Mouse (Mus musculus) hindbrain, embryonic 12.5 days (tissue): ENCODE measurements around the gene Actl6b. TPM values are rescaled to one million over a fixed set of nuclear protein-coding genes. Genes with fewer than 3 reads are reported as not detected.
A peak's percentile ranks its signal among the peaks of the same experiment; 100 is the strongest.

Experiments used
- ATAC-seq: fragments of 200-750 bp; cut with Nextera tagmentation; 2 replicates; pipeline ENCODE4 v1.8.0; 2017; ENCODE audit warnings: moderate TSS enrichment; ENCODE audit not compliant: low FRiP score
- H3K27ac ChIP-seq: fragments of 300-500 bp; sonication (generic); 2 replicates; pipeline ENCODE4 v1.5.1; 2016; ENCODE audit warnings: mild to moderate bottlenecking
- H3K27me3 ChIP-seq: fragments of 300-500 bp; sonication (generic); 2 replicates; pipeline ENCODE4 v1.6.1; 2016; ENCODE audit warnings: mild to moderate bottlenecking
- H3K36me3 ChIP-seq: fragments of 300-500 bp; sonication (generic); 2 replicates; pipeline ENCODE4 v1.6.1; 2016; ENCODE audit warnings: mild to moderate bottlenecking
- H3K4me1 ChIP-seq: fragments of 300-500 bp; sonication (generic); 2 replicates; pipeline ENCODE4 v1.6.1; 2016
- H3K4me2 ChIP-seq: fragments of 300-500 bp; sonication (generic); replicated peaks from 2 replicates; pipeline ENCODE4 v1.6.1; 2016; ENCODE audit warnings: mild to moderate bottlenecking
- H3K4me3 ChIP-seq: fragments of 300-500 bp; sonication (generic); 2 replicates; pipeline ENCODE4 v1.5.1; 2016; ENCODE audit warnings: mild to moderate bottlenecking
- H3K9ac ChIP-seq: fragments of 300-500 bp; sonication (generic); 2 replicates; pipeline ENCODE4 v1.6.1; 2016; ENCODE audit warnings: mild to moderate bottlenecking, moderate library complexity
- H3K9me3 ChIP-seq: fragments of 300-500 bp; sonication (generic); replicated peaks from 2 replicates; pipeline ENCODE4 v1.6.1; 2016; ENCODE audit warnings: mild to moderate bottlenecking
- WGBS: fragments of 180-500 bp; shearing (Covaris S2); methylation state at CpG from one replicate; pipeline ENCODE4 v1.1.7; 2016; 5-methylcytosine and 5-hydroxymethylcytosine counted together
- polyA plus RNA-seq: library from polyadenylated mRNA; unstranded; fragments of >200 nt; fragmentation: Nextera tagmentation; extraction: Ambion mirVana; gene quantifications from 2 replicates; pipeline ENCODE4 v1.2.1, GENCODE M21; 2016

Gene Actl6b
- polyA plus RNA-seq, 1 experiment from 2014 or later, result 103 TPM

DNA sequence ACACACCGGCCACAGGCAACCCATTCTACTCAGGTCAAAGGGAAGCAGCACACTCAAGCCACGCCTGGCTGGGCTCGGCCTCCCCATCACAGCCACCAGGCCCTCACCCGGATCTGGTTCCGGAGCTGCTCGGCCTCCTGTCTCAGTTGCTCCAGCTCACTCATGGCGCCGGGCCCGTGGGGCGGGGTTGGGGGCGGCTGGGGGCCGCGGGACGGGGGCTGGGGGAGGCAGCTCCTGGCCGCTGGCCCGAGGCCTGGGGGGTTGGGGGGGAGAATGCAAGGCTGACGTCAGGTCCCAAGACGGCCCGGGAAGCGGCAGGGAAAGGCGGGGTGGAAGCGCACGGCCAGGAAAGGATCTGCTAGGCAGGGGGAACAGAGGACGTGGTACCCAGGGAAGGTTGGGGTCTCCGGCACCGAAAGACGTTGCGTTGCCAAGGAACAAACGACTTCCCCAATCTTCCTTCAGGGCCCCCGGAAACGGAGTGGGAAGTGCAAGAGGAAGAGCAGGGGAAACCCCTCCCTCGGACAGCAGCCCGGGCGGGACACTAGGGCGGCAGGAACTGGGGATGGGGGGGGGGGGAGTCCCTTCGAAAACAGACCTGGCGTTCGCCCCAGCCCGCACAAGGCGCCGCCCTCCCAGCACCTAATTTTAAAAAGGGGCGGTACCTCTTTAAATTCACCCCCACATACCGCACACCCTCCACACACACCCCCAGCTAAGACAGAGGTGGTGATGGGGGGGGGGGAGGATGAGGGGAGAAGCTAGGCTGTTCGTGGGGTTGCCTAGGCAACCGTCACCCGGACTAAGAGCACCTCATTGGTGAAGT is 22.5 kb upstream of the Actl6b start:
- Histone ChIP-seq H3K4me2 (peak overlapping the region; percentile 89), H3K36me3 (peaks cover 38% of the 10 kb centered on the region), H3K9me3 (no peaks in the 10 kb centered on the region), H3K27me3 (no peaks in the 10 kb centered on the region), H3K27ac (peak overlapping the region; percentile 96), H3K4me1 (peaks cover 45% of the 10 kb centered on the region), H3K9ac (peak overlapping the region; percentile 93), H3K4me3 (peak overlapping the region; percentile 77)
- WGBS, result under 1% methylated on average over 44 of the region's 46 CpGs
- peak; percentile 60 for ATAC-seq

- Histone ChIP-seq H3K4me2 (peak overlapping the region; percentile 89), H3K4me1 (peaks cover 39% of the 10 kb centered on the region), H3K27me3 (no peaks in the 10 kb centered on the region), H3K36me3 (peaks cover 33% of the 10 kb centered on the region), H3K9me3 (no peaks in the 10 kb centered on the region), H3K9ac (peak overlapping the region; percentile 93), H3K27ac (peak overlapping the region; percentile 96), H3K4me3 (peak overlapping the region; percentile 77)
- under 1% methylated on average over 49 of the region's 51 CpGs for WGBS
- peak; percentile 11 for ATAC-seq
These were observed 21.7 kb upstream of the Actl6b start for GRCm38 (mm10) chr5:137531414-137532130.

- ATAC-seq, result no peak; the same call in 1 of the 2 replicates
- Histone ChIP-seq H3K27ac (peak overlapping the region; percentile 96), H3K4me1 (peaks cover 35% of the 10 kb centered on the region), H3K36me3 (peaks cover 30% of the 10 kb centered on the region), H3K9ac (peak overlapping the region; percentile 93), H3K4me3 (peak overlapping the region; percentile 77), H3K4me2 (peak overlapping the region; percentile 89), H3K9me3 (no peaks in the 10 kb centered on the region), H3K27me3 (no peaks in the 10 kb centered on the region)
- 1% methylated on average over 19 of the region's 19 CpGs for WGBS
These were observed 21.0 kb upstream of the Actl6b start for GRCm38 (mm10) chr5:137532131-137532807.

- Histone ChIP-seq H3K36me3 (peaks cover 25% of the 10 kb centered on the region), H3K9ac (peak overlapping the region; percentile 93), H3K4me3 (peak overlapping the region; percentile 77), H3K9me3 (no peaks in the 10 kb centered on the region), H3K27me3 (no peaks in the 10 kb centered on the region), H3K4me1 (peaks cover 30% of the 10 kb centered on the region), H3K27ac (peak overlapping the region; percentile 96), H3K4me2 (peak overlapping the region; percentile 89)
- ATAC-seq, result no peak; the same call in 1 of the 2 replicates
- WGBS, result under 1% methylated on average over 10 of the region's 12 CpGs
These were observed 20.6 kb upstream of the Actl6b start for GRCm38 (mm10) chr5:137532808-137533116.

GRCm38 (mm10) chr5:137533117-137533827 is 20.0 kb upstream of the Actl6b start, which contains the start of the genes Epo and Gnb2:
TSS of gene Epo (minus strand) at chr5:137533242.
TSS of gene Gnb2 (minus strand) at chr5:137533510.
- Histone ChIP-seq H3K4me1 (peaks cover 27% of the 10 kb centered on the region), H3K9me3 (no peaks in the 10 kb centered on the region), H3K27me3 (no peaks in the 10 kb centered on the region), H3K4me3 (peak within 1 kb of the TSS; percentile 77), H3K36me3 (peaks cover 20% of the 10 kb centered on the region), H3K27ac (peak within 1 kb of the TSS; percentile 96), H3K9ac (peak within 1 kb of the TSS; percentile 93), H3K4me2 (peak within 1 kb of the TSS; percentile 89)
- under 1% methylated on average over 39 of the region's 40 CpGs for WGBS
- ATAC-seq, result peak; percentile 58

DNA sequence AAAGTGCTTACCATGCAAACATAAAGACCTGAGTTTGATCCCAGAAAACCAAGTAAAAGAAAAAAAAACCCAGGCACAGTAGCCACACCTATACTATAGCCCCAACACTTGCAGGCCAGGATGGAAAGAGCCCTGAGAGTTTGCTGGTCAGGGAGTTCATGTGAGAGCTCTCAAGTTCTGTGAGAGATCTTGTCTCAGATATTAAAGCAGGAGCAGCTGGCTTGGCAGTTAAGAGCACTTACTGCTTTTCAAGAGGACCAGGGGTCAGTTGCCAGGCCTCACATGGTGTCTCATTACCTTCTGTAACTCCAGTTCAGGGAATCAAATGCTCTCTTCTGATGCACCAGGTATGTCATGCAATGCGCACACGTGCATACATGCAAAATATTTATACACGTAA is 18.6 kb upstream of the Actl6b start:
- H3K9me3 ChIP-seq, result no peaks in the 10 kb centered on the region
- H3K4me1 ChIP-seq, result peaks cover 15% of the 10 kb centered on the region
- ATAC-seq, result no peak
- no peak overlapping the region for H3K27ac ChIP-seq
- H3K4me3 ChIP-seq, result no peak overlapping the region
- no peak overlapping the region for H3K4me2 ChIP-seq
- H3K9ac ChIP-seq, result no peak overlapping the region
- H3K36me3 ChIP-seq, result peaks cover 5% of the 10 kb centered on the region
- H3K27me3 ChIP-seq, result no peaks in the 10 kb centered on the region
- 95% methylated on average over 3 of the region's 3 CpGs for WGBS

- ATAC-seq, result no peak
- Histone ChIP-seq H3K36me3 (no peaks in the 10 kb centered on the region), H3K9me3 (no peaks in the 10 kb centered on the region), H3K27me3 (no peaks in the 10 kb centered on the region), H3K4me2 (no peak overlapping the region), H3K4me3 (no peak overlapping the region), H3K27ac (no peak overlapping the region), H3K4me1 (peaks cover 9% of the 10 kb centered on the region), H3K9ac (no peak overlapping the region)
- 86% methylated on average over 9 of the region's 9 CpGs for WGBS
These were observed 18.0 kb upstream of the Actl6b start for GRCm38 (mm10) chr5:137535318-137535717.

GRCm38 (mm10) chr5:137537461-137537860 is 15.9 kb upstream of the Actl6b start:
- ATAC-seq, result no peak
- no peaks in the 10 kb centered on the region for H3K9me3 ChIP-seq
- WGBS, result 57% methylated on average over 4 of the region's 4 CpGs
- H3K4me2 ChIP-seq, result no peak overlapping the region
- no peaks in the 10 kb centered on the region for H3K36me3 ChIP-seq
- H3K4me3 ChIP-seq, result no peak overlapping the region
- no peak overlapping the region for H3K27ac ChIP-seq
- peaks cover 5% of the 10 kb centered on the region; the same call in 1 of the 2 replicates for H3K4me1 ChIP-seq
- H3K27me3 ChIP-seq, result no peaks in the 10 kb centered on the region
- H3K9ac ChIP-seq, result no peak overlapping the region

- no peaks in the 10 kb centered on the region for H3K27me3 ChIP-seq
- no peak overlapping the region for H3K27ac ChIP-seq
- no peak overlapping the region for H3K4me2 ChIP-seq
- ATAC-seq, result no peak
- WGBS, result 73% methylated on average over 7 of the region's 7 CpGs
- H3K36me3 ChIP-seq, result no peaks in the 10 kb centered on the region
- 0 out of 2 replicates have a peak, but pooled peaks cover 2% of the 10 kb centered on the region for H3K4me1 ChIP-seq
- H3K9ac ChIP-seq, result no peak overlapping the region
- H3K9me3 ChIP-seq, result no peaks in the 10 kb centered on the region
- no peak overlapping the region for H3K4me3 ChIP-seq
These were observed 14.0 kb upstream of the Actl6b start for GRCm38 (mm10) chr5:137539291-137539801.

DNA sequence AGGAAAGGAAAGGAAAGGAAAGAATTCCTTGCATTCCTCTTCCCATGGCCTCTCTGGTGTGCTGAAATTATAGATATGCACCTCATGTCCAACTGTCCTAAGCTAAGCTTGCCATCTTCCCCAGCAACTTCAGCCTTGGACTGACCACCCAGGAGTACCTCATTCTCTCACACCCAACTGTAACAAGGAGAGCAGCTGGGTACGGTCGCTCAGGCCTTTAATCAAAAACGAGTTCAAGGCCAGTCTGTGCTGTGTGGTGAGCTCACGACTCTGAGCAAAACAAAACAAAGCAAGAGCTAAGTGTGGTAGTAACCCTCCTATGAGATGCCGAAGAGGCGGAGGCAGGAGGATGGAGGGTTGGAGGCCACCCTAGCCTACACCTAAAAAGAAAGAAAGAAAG is 12.3 kb upstream of the Actl6b start:
- no peak overlapping the region for H3K9ac ChIP-seq
- H3K4me2 ChIP-seq, result no peak overlapping the region
- ATAC-seq, result no peak
- no peak overlapping the region for H3K27ac ChIP-seq
- no peaks in the 10 kb centered on the region for H3K36me3 ChIP-seq
- H3K4me3 ChIP-seq, result no peak overlapping the region
- H3K4me1 ChIP-seq, result 0 out of 2 replicates have a peak, but pooled peaks cover 2% of the 10 kb centered on the region
- WGBS, result 76% methylated on average over 6 of the region's 6 CpGs
- H3K9me3 ChIP-seq, result no peaks in the 10 kb centered on the region
- H3K27me3 ChIP-seq, result no peaks in the 10 kb centered on the region

DNA sequence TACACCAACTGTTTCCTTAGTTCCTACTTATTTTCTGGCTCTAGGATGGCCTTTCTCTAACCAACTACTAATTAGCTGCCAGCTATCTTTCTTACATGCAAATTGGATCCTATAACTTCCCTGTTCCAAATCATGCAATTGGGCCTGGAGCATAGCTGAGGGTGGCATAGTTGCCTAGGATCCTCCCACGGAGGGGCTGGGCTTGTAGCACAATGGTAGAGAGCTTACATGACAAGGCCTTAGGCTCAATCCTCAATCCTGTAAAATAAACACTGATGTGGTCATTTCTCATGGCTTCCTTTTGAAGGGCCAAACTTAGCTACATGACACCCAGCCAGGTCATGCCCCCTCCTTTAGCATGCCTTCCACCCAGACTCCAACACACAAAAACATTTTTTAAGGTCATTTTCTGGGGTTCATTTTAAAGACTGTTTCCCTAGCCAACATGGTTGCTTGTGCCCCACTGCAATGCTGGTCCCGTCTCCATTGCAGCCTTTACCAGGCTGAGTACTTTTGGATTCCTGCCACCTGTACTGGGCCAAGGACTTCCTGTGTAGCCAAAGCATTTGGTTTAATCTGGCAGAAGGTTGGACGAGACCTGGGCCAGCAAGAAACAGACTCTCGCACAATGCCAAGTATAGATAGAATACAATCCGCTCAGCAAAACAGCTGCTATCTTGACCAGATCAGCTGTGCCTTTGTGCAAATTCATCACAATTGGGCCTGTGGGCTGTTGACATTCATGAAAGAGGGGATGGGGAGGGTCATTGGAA is 11.4 kb upstream of the Actl6b start:
- Histone ChIP-seq H3K4me1 (0 out of 2 replicates have a peak, but pooled peaks cover 2% of the 10 kb centered on the region), H3K4me3 (no peak overlapping the region), H3K36me3 (no peaks in the 10 kb centered on the region), H3K4me2 (no peak overlapping the region), H3K27me3 (no peaks in the 10 kb centered on the region), H3K27ac (no peak overlapping the region), H3K9me3 (no peaks in the 10 kb centered on the region), H3K9ac (no peak overlapping the region)
- no peak for ATAC-seq
- WGBS, result 79% methylated on average over 5 of the region's 5 CpGs
